Mouse (Mus musculus) stomach, postnatal 0 days (tissue): ENCODE results near the gene Ngb.

Experiments used
- CTCF ChIP-seq: IDR thresholded peaks from 2 replicates; pipeline ENCODE4 v1.5.1; 2016; ENCODE audit warnings: antibody characterized with exemption, low read depth, mild to moderate bottlenecking, moderate library complexity
- EP300 ChIP-seq: optimal IDR thresholded peaks from 2 replicates; pipeline ENCODE3; 2016; ENCODE audit warnings: antibody characterized with exemption

- no peak for TF ChIP-seq CTCF
- TF ChIP-seq EP300: no peak
Measured at GRCm38 (mm10) chr12:87087236-87087635, 15.1 kb downstream of the Ngb start.
